Mouse (Mus musculus): ENCODE data around the gene Syn1. TPM values are rescaled to one million over a fixed set of nuclear protein-coding genes. Genes with fewer than 3 reads are reported as not detected.

The Syn1 gene
- total RNA-seq (2017), result 0.19 TPM in 1 of 3 replicates, not detected in the others

GRCm38 (mm10) chrX:20920844-20921364 lies at the start of gene Syn1:
TSS of gene Syn1 (minus strand) at chrX:20921004.
- ATAC-seq (replicated peaks; ENCODE audit: insufficient number of reproducible peaks, low FRiP score, low TSS enrichment, poor library complexity, severe bottlenecking), result peak; percentile 94

- ATAC-seq (replicated peaks; ENCODE audit: insufficient number of reproducible peaks, low FRiP score, low TSS enrichment, poor library complexity, severe bottlenecking), result peak; percentile 95
Observed at GRCm38 (mm10) chrX:20961477-20962378, 40.9 kb upstream of the Syn1 start, which contains the start of gene Uxt. TSS of gene Uxt (minus strand) at chrX:20962017.

- ATAC-seq (replicated peaks; ENCODE audit: insufficient number of reproducible peaks, low FRiP score, low TSS enrichment, poor library complexity, severe bottlenecking), result peak; percentile 99
Observed at GRCm38 (mm10) chrX:20950191-20950880, 29.5 kb upstream of the Syn1 start, which contains the start of gene Elk1. TSS of gene Elk1 (minus strand) at chrX:20950608.

- no peak for ATAC-seq (replicated peaks; ENCODE audit: insufficient number of reproducible peaks, low FRiP score, low TSS enrichment, poor library complexity, severe bottlenecking)
Observed at GRCm38 (mm10) chrX:20946055-20946454, 25.3 kb upstream of the Syn1 start.

- peak; percentile 85 for ATAC-seq (replicated peaks; ENCODE audit: insufficient number of reproducible peaks, low FRiP score, low TSS enrichment, poor library complexity, severe bottlenecking)
Observed at GRCm38 (mm10) chrX:20931963-20932362, 11.2 kb upstream of the Syn1 start.

GRCm38 (mm10) chrX:20931364-20931763 lies 10.6 kb upstream of the Syn1 start, which contains the start of gene Cfp:
TSS of gene Cfp (minus strand) at chrX:20931555.
- peak; percentile 88 for ATAC-seq (replicated peaks; ENCODE audit: insufficient number of reproducible peaks, low FRiP score, low TSS enrichment, poor library complexity, severe bottlenecking)

- no peak for ATAC-seq (replicated peaks; ENCODE audit: insufficient number of reproducible peaks, low FRiP score, low TSS enrichment, poor library complexity, severe bottlenecking)
Observed at GRCm38 (mm10) chrX:20929859-20930258, 9.1 kb upstream of the Syn1 start.

- ATAC-seq (replicated peaks; ENCODE audit: insufficient number of reproducible peaks, low FRiP score, low TSS enrichment, poor library complexity, severe bottlenecking), result no peak
Observed at GRCm38 (mm10) chrX:20924976-20925375, 4.2 kb upstream of the Syn1 start.

- ATAC-seq (replicated peaks; ENCODE audit: insufficient number of reproducible peaks, low FRiP score, low TSS enrichment, poor library complexity, severe bottlenecking), result no peak
Observed at GRCm38 (mm10) chrX:20923506-20923905, 2.7 kb upstream of the Syn1 start.

GRCm38 (mm10) chrX:20921366-20921765 lies 562 bp upstream of the Syn1 start:
- ATAC-seq (replicated peaks; ENCODE audit: insufficient number of reproducible peaks, low FRiP score, low TSS enrichment, poor library complexity, severe bottlenecking), result no peak

GRCm38 (mm10) chrX:20920249-20920843 lies 458 bp downstream of the Syn1 start:
- ATAC-seq (replicated peaks; ENCODE audit: insufficient number of reproducible peaks, low FRiP score, low TSS enrichment, poor library complexity, severe bottlenecking), result no peak

GRCm38 (mm10) chrX:20915075-20915474 lies 5.7 kb downstream of the Syn1 start:
- no peak for ATAC-seq (replicated peaks; ENCODE audit: insufficient number of reproducible peaks, low FRiP score, low TSS enrichment, poor library complexity, severe bottlenecking)

- ATAC-seq (replicated peaks; ENCODE audit: insufficient number of reproducible peaks, low FRiP score, low TSS enrichment, poor library complexity, severe bottlenecking), result no peak
Observed at GRCm38 (mm10) chrX:20913726-20914125, 7.1 kb downstream of the Syn1 start.

- ATAC-seq (replicated peaks; ENCODE audit: insufficient number of reproducible peaks, low FRiP score, low TSS enrichment, poor library complexity, severe bottlenecking), result no peak
Observed at GRCm38 (mm10) chrX:20910074-20910473, 10.7 kb downstream of the Syn1 start.

GRCm38 (mm10) chrX:20875241-20875640 lies 45.6 kb downstream of the Syn1 start:
- no peak for ATAC-seq (replicated peaks; ENCODE audit: insufficient number of reproducible peaks, low FRiP score, low TSS enrichment, poor library complexity, severe bottlenecking)

GRCm38 (mm10) chrX:20872928-20873500 lies 47.8 kb downstream of the Syn1 start:
- no peak for ATAC-seq (replicated peaks; ENCODE audit: insufficient number of reproducible peaks, low FRiP score, low TSS enrichment, poor library complexity, severe bottlenecking)

GRCm38 (mm10) chrX:20869962-20870513 lies 50.8 kb downstream of the Syn1 start, which contains the start of gene Timp1:
TSS of gene Timp1 (plus strand) at chrX:20870166.
- no peak for ATAC-seq (replicated peaks; ENCODE audit: insufficient number of reproducible peaks, low FRiP score, low TSS enrichment, poor library complexity, severe bottlenecking)

GRCm38 (mm10) chrX:20869203-20869602 lies 51.6 kb downstream of the Syn1 start:
- ATAC-seq (replicated peaks; ENCODE audit: insufficient number of reproducible peaks, low FRiP score, low TSS enrichment, poor library complexity, severe bottlenecking), result no peak

Measured in monocyte, adult 5-6 weeks (primary cell).